Mouse (Mus musculus): Measurements from ENCODE around the gene Zbtb2.

- TF ChIP-seq EP300 (IDR thresholded peaks at IDR 0.05; ENCODE audit: low read length) (no peak), BHLHE40 (IDR thresholded peaks at IDR 0.05; ENCODE audit: low read depth, low read length) (no peak), MYC (IDR thresholded peaks at IDR 0.05; ENCODE audit: low read depth, low read length) (no peak), CTCF (conservative IDR thresholded peaks at IDR 0.05 in 1 of 2, IDR thresholded peaks at IDR 0.05 in 1 of 2; ENCODE audit: low read depth in 2 of 2, low read length in 2 of 2) (no peak), ZMIZ1 (IDR thresholded peaks at IDR 0.05; ENCODE audit: low read depth, low read length) (no peak), ETS1 (conservative IDR thresholded peaks at IDR 0.05; ENCODE audit: low read depth, low read length) (no peak), POLR2A (IDR thresholded peaks at IDR 0.05; ENCODE audit: low read depth, low read length) (no peak), MXI1 (IDR thresholded peaks at IDR 0.05; ENCODE audit: low read depth, low read length) (no peak), SMC3 (IDR thresholded peaks at IDR 0.05; ENCODE audit: low read depth, low read length) (no peak), GABPA (IDR thresholded peaks at IDR 0.05; ENCODE audit: insufficient replicate concordance, low read depth, low read length) (no peak), ZNF384 (IDR thresholded peaks at IDR 0.05; ENCODE audit: low read depth, low read length) (no peak), NELFE (IDR thresholded peaks at IDR 0.05; ENCODE audit: low read depth, low read length) (no peak), ZKSCAN1 (IDR thresholded peaks at IDR 0.05; ENCODE audit: borderline replicate concordance, low read depth, low read length) (no peak)
Measured at GRCm38 (mm10) chr10:4431746-4432122, 43.8 kb upstream of the Zbtb2 start.
